Mouse (Mus musculus) spleen, postnatal 14 days (tissue): ENCODE data around the gene Kdm5b.
A peak's percentile ranks its signal among the peaks of the same experiment; 100 is the strongest.

Experiments used
- DNase-seq, 2 experiments: peaks; one replicate each; pipeline ENCODE4 v3.0.0; 2021 to 2022; ENCODE audit warnings: low spot score in 2 of 2

The Kdm5b gene

GRCm38 (mm10) chr1:134646261-134646962, 86.4 kb downstream of the Kdm5b start, which contains the start of gene Syt2:
Syt2 (plus strand) TSS chr1:134646677.
- no peak for DNase-seq

- no peak for DNase-seq
Measured at GRCm38 (mm10) chr1:134646963-134647282, 87.0 kb downstream of the Kdm5b start.

GRCm38 (mm10) chr1:134647591-134647990, 87.6 kb downstream of the Kdm5b start:
- DNase-seq, result no peak

- no peak for DNase-seq
Measured at GRCm38 (mm10) chr1:134650816-134651215, 90.8 kb downstream of the Kdm5b start.

- no peak for DNase-seq
Measured at GRCm38 (mm10) chr1:134651268-134651850, 91.4 kb downstream of the Kdm5b start.

GRCm38 (mm10) chr1:134651851-134652398, 92.0 kb downstream of the Kdm5b start:
- no peak for DNase-seq

- no peak for DNase-seq
Measured at GRCm38 (mm10) chr1:134653603-134654257, 93.8 kb downstream of the Kdm5b start.

GRCm38 (mm10) chr1:134658841-134659240, 98.9 kb downstream of the Kdm5b start:
- no peak for DNase-seq

- no peak for DNase-seq
Measured at GRCm38 (mm10) chr1:134660163-134660562, 100.2 kb downstream of the Kdm5b start.

GRCm38 (mm10) chr1:134671234-134672070, 111.5 kb downstream of the Kdm5b start:
- no peak for DNase-seq

GRCm38 (mm10) chr1:134674312-134674711, 114.3 kb downstream of the Kdm5b start:
- DNase-seq, result peak in 1 of 2 experiments; percentile 34

- DNase-seq, result peak in 1 of 2 experiments; percentile 33
Measured at GRCm38 (mm10) chr1:134679445-134679844, 119.5 kb downstream of the Kdm5b start.

- no peak for DNase-seq
Measured at GRCm38 (mm10) chr1:134680617-134681016, 120.6 kb downstream of the Kdm5b start.

GRCm38 (mm10) chr1:134682460-134682859, 122.5 kb downstream of the Kdm5b start:
- DNase-seq, result no peak
